Mouse (Mus musculus): Measurements from ENCODE around the gene Sytl2. TPM values are rescaled to one million over a fixed set of nuclear protein-coding genes. Genes with fewer than 3 reads are reported as not detected.

The Sytl2 gene
- polyA plus RNA-seq, 1 experiment = 2.3 TPM

DNA sequence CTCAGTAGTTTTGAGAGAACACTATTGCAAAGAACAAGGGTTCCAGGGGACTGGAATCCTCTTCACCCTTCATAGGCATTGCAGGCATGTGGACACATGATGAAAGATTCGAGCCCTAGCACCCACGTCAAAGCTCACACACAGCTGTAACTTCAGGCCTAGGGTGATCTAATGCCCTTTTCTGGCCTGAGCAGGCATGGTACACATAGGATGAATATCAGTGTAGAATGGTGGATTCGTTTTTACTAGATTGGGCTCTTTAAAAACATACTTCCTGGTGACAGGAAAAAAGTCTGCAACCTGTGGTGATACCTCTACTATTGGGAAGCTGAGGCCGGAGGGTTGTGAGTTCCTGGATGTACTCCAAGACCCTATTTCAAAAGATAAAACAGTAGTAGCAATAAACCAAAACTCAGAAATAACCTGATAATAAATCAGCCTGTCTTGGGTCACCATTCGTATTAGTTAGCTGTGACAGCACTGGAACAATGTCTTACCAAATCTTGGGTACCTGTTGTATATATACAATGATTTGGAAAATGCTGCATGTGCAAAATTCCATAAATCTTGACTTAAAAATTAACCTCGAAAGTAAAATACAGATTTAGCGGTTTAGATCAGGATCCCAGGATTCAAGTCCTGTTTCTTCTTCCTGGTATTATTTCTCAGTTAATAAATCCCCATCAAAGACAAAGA lies 154.2 kb downstream of the Sytl2 start:
- no peak overlapping the region for H3K27ac ChIP-seq (ENCODE audit: insufficient read depth, low read length)

DNA sequence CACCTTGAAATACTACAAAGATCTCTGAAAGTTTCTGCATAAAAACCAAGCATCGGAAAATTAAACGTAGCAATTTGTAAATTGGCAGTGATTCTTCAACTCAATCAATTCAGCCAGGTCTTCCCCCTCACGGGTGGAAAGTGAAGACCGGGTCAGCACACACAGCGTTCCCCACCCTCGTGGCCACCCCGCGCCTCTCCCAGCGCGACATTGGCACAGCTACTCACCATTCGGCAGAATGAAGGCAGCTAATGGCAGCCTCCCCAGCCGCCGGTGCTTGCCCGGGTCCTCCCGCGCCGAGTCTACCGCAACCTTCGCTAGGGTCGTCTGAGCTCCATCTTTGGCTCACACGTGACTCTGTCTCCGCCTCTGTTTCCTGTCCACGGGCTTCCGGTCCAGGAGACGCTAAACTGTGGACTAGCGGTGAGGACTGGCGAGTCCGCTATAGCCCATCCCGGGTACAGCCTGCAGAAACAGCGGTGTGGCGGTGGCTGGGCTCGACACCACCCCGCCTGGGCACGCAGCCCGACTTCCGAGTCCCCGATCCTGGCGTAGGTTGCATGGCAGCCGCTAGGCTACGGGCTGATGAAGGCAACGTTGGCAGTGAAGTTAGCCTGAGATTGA lies 154.9 kb downstream of the Sytl2 start, which contains the start of gene Tmem126a:
TSS of gene Tmem126a (minus strand) at position 385 of the 624 bp plus-strand sequence.
- no peaks in the 10 kb centered on the region for H3K27me3 ChIP-seq (ENCODE audit: control insufficient read depth, insufficient read depth, low read length, poor library complexity, severe bottlenecking)
- H3K9ac ChIP-seq (ENCODE audit: low read depth, poor library complexity, severe bottlenecking) = peak within 1 kb of the TSS; percentile 76
- peaks cover 6% of the 10 kb centered on the region for H3K36me3 ChIP-seq (ENCODE audit: control insufficient read depth, insufficient read depth, low read length, poor library complexity, severe bottlenecking)
- H3K27ac ChIP-seq (ENCODE audit: insufficient read depth, low read length) = no peak within 1 kb of the TSS
- TF ChIP-seq POLR2A (IDR thresholded peaks at IDR 0.05; ENCODE audit: insufficient read depth, low read length) (peak; percentile 46), CTCF (IDR thresholded peaks at IDR 0.05; ENCODE audit: low read depth, low read length) (no peak), EP300 (IDR thresholded peaks at IDR 0.05; ENCODE audit: insufficient read depth, low read depth, low read length) (peak; percentile 50; the same call in 1 of the 2 replicates)
- H3K9me3 ChIP-seq (replicated peaks; ENCODE audit: control insufficient read depth, insufficient read depth, low read length, poor library complexity, severe bottlenecking) = no peaks in the 10 kb centered on the region
- H3K4me3 ChIP-seq (ENCODE audit: low read depth, low read length) = peak within 1 kb of the TSS; percentile 72
- H3K4me1 ChIP-seq (ENCODE audit: control insufficient read depth, insufficient read depth, low read length) = no peaks in the 10 kb centered on the region

More for the DNA sequence above, 154.2 kb downstream of the Sytl2 start:
- Histone ChIP-seq H3K9ac (ENCODE audit: low read depth, poor library complexity, severe bottlenecking) (peak overlapping the region; percentile 76), H3K36me3 (ENCODE audit: control insufficient read depth, insufficient read depth, low read length, poor library complexity, severe bottlenecking) (peaks cover 10% of the 10 kb centered on the region), H3K27me3 (ENCODE audit: control insufficient read depth, insufficient read depth, low read length, poor library complexity, severe bottlenecking) (no peaks in the 10 kb centered on the region), H3K9me3 (replicated peaks; ENCODE audit: control insufficient read depth, insufficient read depth, low read length, poor library complexity, severe bottlenecking) (no peaks in the 10 kb centered on the region), H3K4me1 (ENCODE audit: control insufficient read depth, insufficient read depth, low read length) (no peaks in the 10 kb centered on the region), H3K4me3 (ENCODE audit: low read depth, low read length) (no peak overlapping the region; the same call in none of the 2 replicates)
- TF ChIP-seq CTCF (IDR thresholded peaks at IDR 0.05; ENCODE audit: low read depth, low read length) (no peak), EP300 (IDR thresholded peaks at IDR 0.05; ENCODE audit: insufficient read depth, low read depth, low read length) (no peak)

- Histone ChIP-seq H3K36me3 (ENCODE audit: control insufficient read depth, insufficient read depth, low read length, poor library complexity, severe bottlenecking) (peaks cover 6% of the 10 kb centered on the region), H3K27me3 (ENCODE audit: control insufficient read depth, insufficient read depth, low read length, poor library complexity, severe bottlenecking) (no peaks in the 10 kb centered on the region), H3K27ac (ENCODE audit: insufficient read depth, low read length) (no peak overlapping the region), H3K4me3 (ENCODE audit: low read depth, low read length) (peak overlapping the region; percentile 72), H3K9me3 (replicated peaks; ENCODE audit: control insufficient read depth, insufficient read depth, low read length, poor library complexity, severe bottlenecking) (no peaks in the 10 kb centered on the region), H3K9ac (ENCODE audit: low read depth, poor library complexity, severe bottlenecking) (peak overlapping the region; percentile 76), H3K4me1 (ENCODE audit: control insufficient read depth, insufficient read depth, low read length) (no peaks in the 10 kb centered on the region)
- TF ChIP-seq POLR2A (IDR thresholded peaks at IDR 0.05; ENCODE audit: insufficient read depth, low read length) = no peak
- no peak for TF ChIP-seq EP300 (IDR thresholded peaks at IDR 0.05; ENCODE audit: insufficient read depth, low read depth, low read length)
- no peak for TF ChIP-seq CTCF (IDR thresholded peaks at IDR 0.05; ENCODE audit: low read depth, low read length)
Measured at GRCm38 (mm10) chr7:90457517-90457916, 155.5 kb downstream of the Sytl2 start.

Other genes with a start within 250 kb of the Sytl2 start
- 175 and 177 TPM in 2 replicates for gene Picalm, start 172.0 kb upstream of the Sytl2 start, polyA plus RNA-seq (2011; ENCODE audit: insufficient read depth, insufficient read length, low read depth, missing spikeins)
- gene Ccdc83, start 36.5 kb upstream of the Sytl2 start, polyA plus RNA-seq (2011; ENCODE audit: insufficient read depth, insufficient read length, low read depth, missing spikeins) = not detected in 2 replicates
- gene Ccdc89, start 124.3 kb downstream of the Sytl2 start, polyA plus RNA-seq (2011; ENCODE audit: insufficient read depth, insufficient read length, low read depth, missing spikeins) = 0.67 and 0.75 TPM in 2 replicates
- 49.5 and 55.8 TPM in 2 replicates for gene Crebzf, start 140.5 kb downstream of the Sytl2 start, polyA plus RNA-seq (2011; ENCODE audit: insufficient read depth, insufficient read length, low read depth, missing spikeins)
- gene Tmem126a, start 155.0 kb downstream of the Sytl2 start, polyA plus RNA-seq (2011; ENCODE audit: insufficient read depth, insufficient read length, low read depth, missing spikeins) = 51.9 and 57.6 TPM in 2 replicates
- gene Tmem126b, start 173.7 kb downstream of the Sytl2 start, polyA plus RNA-seq (2011; ENCODE audit: insufficient read depth, insufficient read length, low read depth, missing spikeins) = 15.1 and 15.8 TPM in 2 replicates
- 0.85 TPM in 1 of 2 replicates, not detected in the other for gene Dlg2, start 174.4 kb downstream of the Sytl2 start, polyA plus RNA-seq (2011; ENCODE audit: insufficient read depth, insufficient read length, low read depth, missing spikeins)

Data from ES-Bruce4 (cell line).